Mouse (Mus musculus) liver, adult 2 months (tissue): ENCODE measurements around the gene Maml3. TPM values are rescaled to one million over a fixed set of nuclear protein-coding genes. Genes with fewer than 3 reads are reported as not detected.

Source experiments
- DNase-seq: peaks from one replicate; pipeline ENCODE4 v3.0.0-alpha.2; 2011; ENCODE audit warnings: low read depth, low spot score; ENCODE audit errors: extremely low read depth
- H3K27ac ChIP-seq: fragments of 200-500 bp; replicated peaks from 2 replicates; pipeline ENCODE4 v1.5.1; 2012; ENCODE audit warnings: low read depth, mild to moderate bottlenecking, control low read depth, inconsistent platforms, low read length; ENCODE audit not compliant: insufficient read depth
- H3K27me3 ChIP-seq: fragments of 200-500 bp; 2 replicates; pipeline ENCODE4 v1.6.1; 2012; ENCODE audit warnings: mild to moderate bottlenecking, moderate library complexity, low read length, inconsistent platforms; ENCODE audit not compliant: control insufficient read depth, insufficient read depth
- H3K36me3 ChIP-seq: fragments of 200-500 bp; 2 replicates; pipeline ENCODE4 v1.6.1; 2012; ENCODE audit warnings: low read length, inconsistent platforms; ENCODE audit not compliant: control insufficient read depth, insufficient read depth
- H3K4me1 ChIP-seq: fragments of 200-500 bp; 2 replicates; pipeline ENCODE4 v1.6.1; 2011; ENCODE audit warnings: low read length; ENCODE audit not compliant: control insufficient read depth, insufficient read depth
- H3K4me3 ChIP-seq: fragments of 200-500 bp; 2 replicates; pipeline ENCODE4 v1.5.1; 2011; ENCODE audit warnings: low read depth, mild to moderate bottlenecking, control low read depth, low read length, moderate library complexity; ENCODE audit not compliant: insufficient read depth
- H3K79me2 ChIP-seq: fragments of 200-500 bp; 2 replicates; pipeline ENCODE4 v1.6.1; 2012; ENCODE audit warnings: inconsistent platforms, mild to moderate bottlenecking, low read length, moderate library complexity; ENCODE audit not compliant: control insufficient read depth, insufficient read depth
- H3K9ac ChIP-seq: fragments of 200-500 bp; 2 replicates; pipeline ENCODE4 v1.6.1; 2012; ENCODE audit warnings: low read depth, mild to moderate bottlenecking, control low read depth, inconsistent platforms, low read length
- CTCF ChIP-seq: fragments of 200-500 bp; IDR thresholded peaks from 2 replicates; pipeline ENCODE4 v1.5.1; 2011; ENCODE audit warnings: low read depth, low read length, control low read depth
- POLR2A ChIP-seq: fragments of 200-500 bp; IDR thresholded peaks from 2 replicates; pipeline ENCODE4 v1.6.1; 2011; ENCODE audit warnings: low read length, control low read depth; ENCODE audit not compliant: insufficient read depth; ENCODE audit errors: extremely low read depth
- WGBS: fragments of 180-500 bp; shearing (Covaris S2); methylation state at CpG from one replicate; pipeline ENCODE4 v1.1.7; 2018; 5-methylcytosine and 5-hydroxymethylcytosine counted together
- polyA plus RNA-seq: library from polyadenylated mRNA; depleted of rRNA; stranded (reverse); fragments of >200 nt; gene quantifications from 2 replicates; pipeline ENCODE4 v1.2.3, GENCODE M21; 2012
- total RNA-seq: library from RNA; depleted of rRNA; stranded (reverse); fragments of >200 nt; gene quantifications from 2 replicates; pipeline ENCODE4 v1.2.3, GENCODE M21; 2014

Maml3 gene
- total and polyA plus RNA-seq, 2 experiments: 0.64 to 0.92 TPM

- Histone ChIP-seq H3K36me3 (no peaks in the 10 kb centered on the region), H3K27ac (no peak overlapping the region), H3K9ac (no peak overlapping the region), H3K27me3 (no peaks in the 10 kb centered on the region), H3K4me1 (peaks cover 6% of the 10 kb centered on the region), H3K4me3 (no peak overlapping the region), H3K79me2 (no peaks in the 10 kb centered on the region)
- DNase-seq: peak; percentile 75
- WGBS: 31% methylated on average over 7 of the region's 7 CpGs
- TF ChIP-seq CTCF: no peak
- TF ChIP-seq POLR2A: no peak
Observed at GRCm38 (mm10) chr3:51810731-51811130, 294.1 kb downstream of the Maml3 start.

- H3K79me2 ChIP-seq: no peaks in the 10 kb centered on the region
- H3K27me3 ChIP-seq: no peaks in the 10 kb centered on the region
- no peak overlapping the region for H3K27ac ChIP-seq
- no peaks in the 10 kb centered on the region for H3K36me3 ChIP-seq
- no peak overlapping the region for H3K4me3 ChIP-seq
- no peak overlapping the region for H3K9ac ChIP-seq
- peaks cover 6% of the 10 kb centered on the region for H3K4me1 ChIP-seq
- DNase-seq: no peak
- 70% methylated on average over 7 of the region's 7 CpGs for WGBS
- TF ChIP-seq POLR2A: no peak
- TF ChIP-seq CTCF: no peak
Observed at GRCm38 (mm10) chr3:51809822-51810221, 295.1 kb downstream of the Maml3 start.

GRCm38 (mm10) chr3:51807981-51808870, 296.6 kb downstream of the Maml3 start:
- 88% methylated on average over 16 of the region's 16 CpGs for whole genome bisulfite sequencing

GRCm38 (mm10) chr3:51805488-51806318, 299.2 kb downstream of the Maml3 start:
- Histone ChIP-seq H3K27ac (no peak overlapping the region), H3K36me3 (no peaks in the 10 kb centered on the region), H3K4me1 (no peaks in the 10 kb centered on the region; the same call in 1 of the 2 replicates), H3K79me2 (no peaks in the 10 kb centered on the region), H3K4me3 (no peak overlapping the region), H3K27me3 (no peaks in the 10 kb centered on the region), H3K9ac (no peak overlapping the region)
- no peak for DNase-seq
- WGBS: 88% methylated on average over 13 of the region's 13 CpGs
- TF ChIP-seq POLR2A: no peak
- no peak for TF ChIP-seq CTCF

More at GRCm38 (mm10) chr3:51807981-51808870, 296.6 kb downstream of the Maml3 start:
- Histone ChIP-seq H3K36me3 (no peaks in the 10 kb centered on the region), H3K27ac (no peak overlapping the region), H3K4me1 (peaks cover 6% of the 10 kb centered on the region), H3K9ac (no peak overlapping the region), H3K79me2 (no peaks in the 10 kb centered on the region), H3K27me3 (no peaks in the 10 kb centered on the region), H3K4me3 (no peak overlapping the region)
- peak; percentile 10 for DNase-seq
- TF ChIP-seq CTCF (no peak), POLR2A (no peak)

- no peaks in the 10 kb centered on the region for H3K27me3 ChIP-seq
- no peaks in the 10 kb centered on the region for H3K4me1 ChIP-seq
- H3K4me3 ChIP-seq: no peak overlapping the region
- no peak for TF ChIP-seq POLR2A
- H3K36me3 ChIP-seq: no peaks in the 10 kb centered on the region
- H3K79me2 ChIP-seq: no peaks in the 10 kb centered on the region
- no peak overlapping the region for H3K9ac ChIP-seq
- 83% methylated on average over 6 of the region's 6 CpGs for WGBS
- no peak for DNase-seq
- H3K27ac ChIP-seq: no peak overlapping the region
Observed at GRCm38 (mm10) chr3:51803903-51804302, 301.0 kb downstream of the Maml3 start.

- Histone ChIP-seq H3K27ac (no peak overlapping the region), H3K9ac (no peak overlapping the region), H3K4me3 (no peak overlapping the region), H3K79me2 (no peaks in the 10 kb centered on the region), H3K36me3 (no peaks in the 10 kb centered on the region), H3K4me1 (0 out of 2 replicates have a peak, but pooled peaks cover 3% of the 10 kb centered on the region), H3K27me3 (no peaks in the 10 kb centered on the region)
- DNase-seq: no peak
- TF ChIP-seq CTCF (no peak), POLR2A (no peak)
- WGBS: 94% methylated on average over 9 of the region's 9 CpGs
Observed at GRCm38 (mm10) chr3:51799650-51800049, 305.2 kb downstream of the Maml3 start.
